Mouse (Mus musculus) embryonic fibroblast, embryonic 13.5 days (primary cell): ENCODE results near the gene Ddx31.

Experiments used
- CTCF ChIP-seq: IDR thresholded peaks from 2 replicates; pipeline ENCODE4 v1.5.1; 2011; ENCODE audit warnings: mild to moderate bottlenecking, control low read depth, low read length, moderate library complexity, borderline replicate concordance; ENCODE audit not compliant: insufficient read depth
- POLR2A ChIP-seq: IDR thresholded peaks from 2 replicates; pipeline ENCODE4 v1.6.1; 2011; ENCODE audit warnings: low read depth, mild to moderate bottlenecking, control low read depth, low read length, moderate library complexity

DNA sequence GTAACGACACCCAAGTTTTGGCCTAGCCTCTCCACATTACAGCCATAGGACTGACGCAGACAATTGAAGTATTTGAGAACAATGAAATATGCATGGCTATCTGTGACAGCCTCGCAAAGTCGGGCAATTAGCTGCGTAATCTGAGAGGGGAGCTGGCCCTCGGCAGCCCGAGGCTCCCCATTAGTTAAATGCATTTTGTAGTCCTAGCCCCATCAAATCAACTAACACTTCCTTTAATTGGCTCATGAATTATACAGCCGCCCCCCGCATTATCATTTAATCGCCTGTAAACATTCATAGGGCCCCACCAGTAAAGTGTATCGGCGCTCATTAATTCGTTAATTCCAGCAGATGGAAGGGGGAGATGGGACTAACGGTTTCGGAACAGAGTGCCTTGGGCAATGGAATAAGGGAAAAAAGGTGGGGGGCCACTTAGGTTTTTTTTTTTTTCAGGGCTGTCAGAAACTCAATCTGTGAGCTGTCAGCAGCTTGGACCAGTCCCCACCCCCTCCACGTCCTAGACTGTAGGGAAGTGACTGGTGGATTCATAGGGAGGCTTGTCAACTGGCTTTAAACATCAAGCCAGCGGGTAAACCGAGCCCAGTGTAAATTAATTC lies 42.6 kb upstream of the Ddx31 start:
- TF ChIP-seq CTCF: no peak
- TF ChIP-seq POLR2A: no peak
